Mouse (Mus musculus): ENCODE results near the gene Opalin. TPM values are rescaled to one million over a fixed set of nuclear protein-coding genes. Genes with fewer than 3 reads are reported as not detected.

The Opalin gene
- not detected in 2 replicates for polyA plus RNA-seq (2015; fragmentation: Nextera tagmentation; extraction: Ambion mirVana)

DNA sequence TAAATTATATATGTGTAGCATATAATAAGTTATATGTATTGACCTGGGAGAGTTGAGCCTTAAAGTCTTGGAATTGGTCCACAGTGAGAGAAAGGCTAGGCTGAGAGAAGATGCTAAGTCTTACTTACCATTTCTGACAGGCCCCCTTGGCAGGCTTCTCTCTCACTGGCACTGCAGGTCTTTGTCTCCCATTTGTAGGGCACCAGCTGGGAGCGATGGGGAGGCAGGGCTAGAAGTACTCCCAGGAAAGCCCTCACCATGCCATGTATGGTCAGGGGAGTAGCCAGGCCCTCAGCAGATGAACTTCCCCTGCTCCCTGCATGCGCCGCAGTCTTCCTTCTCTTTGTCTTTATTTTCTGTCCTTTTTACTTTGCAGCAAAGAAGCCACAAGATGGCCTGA, at the start of gene Opalin:
Opalin (minus strand) TSS at position 208 of the 400 bp plus-strand sequence.
- no peak within 1 kb of the TSS for H3K4me3 ChIP-seq (replicated peaks)
- no peak for ATAC-seq
- H3K9me3 ChIP-seq = no peaks in the 10 kb centered on the region
- no peak within 1 kb of the TSS for H3K27ac ChIP-seq
- H3K4me2 ChIP-seq (replicated peaks) = no peak within 1 kb of the TSS
- H3K9ac ChIP-seq = no peak within 1 kb of the TSS
- no peaks in the 10 kb centered on the region for H3K36me3 ChIP-seq
- WGBS = 82% methylated on average over 3 of the region's 3 CpGs
- no peaks in the 10 kb centered on the region for H3K4me1 ChIP-seq (replicated peaks)
- no peaks in the 10 kb centered on the region for H3K27me3 ChIP-seq (replicated peaks)

DNA sequence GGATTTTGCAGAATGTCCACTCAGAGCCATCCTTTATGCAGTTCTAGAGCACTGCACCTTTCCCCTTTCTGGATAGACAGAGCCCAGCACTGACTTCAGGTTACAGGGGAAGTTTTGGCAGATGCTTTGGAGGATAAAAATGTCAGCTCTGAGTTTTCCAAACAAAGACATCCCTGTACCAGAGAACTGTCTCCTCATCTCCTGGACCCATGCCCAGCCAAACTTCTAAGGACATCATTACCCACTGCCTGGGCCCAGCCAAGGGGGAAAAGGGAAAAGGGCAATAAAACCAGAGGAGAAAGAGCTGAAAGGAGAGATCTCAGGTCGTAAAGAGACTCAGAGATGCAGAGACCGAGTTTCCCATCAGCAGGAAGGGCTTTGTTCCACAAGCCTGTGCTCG, 46.1 kb upstream of the Opalin start:
- H3K4me3 ChIP-seq (replicated peaks) = no peak overlapping the region

DNA sequence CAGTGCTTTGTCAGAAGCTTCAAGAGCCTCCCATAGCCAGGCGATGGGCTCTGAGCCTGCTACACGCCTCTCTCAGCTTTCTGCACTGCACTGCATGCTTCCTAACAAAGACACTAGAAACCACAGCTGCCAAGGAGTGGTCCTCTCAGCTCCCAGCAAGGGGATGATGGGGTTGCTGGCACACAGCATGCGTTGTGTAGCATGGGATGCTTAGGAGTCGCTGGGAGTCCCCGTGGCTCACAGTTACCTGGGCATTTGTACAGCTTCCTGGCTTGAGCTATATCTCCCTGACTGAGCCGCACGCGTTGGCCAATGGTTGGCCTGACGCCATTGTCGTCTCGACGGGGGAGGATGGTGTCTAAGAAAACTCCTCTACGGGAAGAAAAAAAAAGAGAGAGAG, 43.0 kb upstream of the Opalin start:
- H3K9ac ChIP-seq = no peak overlapping the region
- H3K27me3 ChIP-seq (replicated peaks) = no peaks in the 10 kb centered on the region
- H3K4me2 ChIP-seq (replicated peaks) = no peak overlapping the region
- H3K4me1 ChIP-seq (replicated peaks) = no peaks in the 10 kb centered on the region
- H3K36me3 ChIP-seq = no peaks in the 10 kb centered on the region
- ATAC-seq = no peak
- WGBS = 89% methylated on average over 13 of the region's 13 CpGs
- H3K27ac ChIP-seq = no peak overlapping the region
- no peak overlapping the region for H3K4me3 ChIP-seq (replicated peaks)
- no peaks in the 10 kb centered on the region for H3K9me3 ChIP-seq

More for the DNA sequence above, 46.1 kb upstream of the Opalin start:
- no peak overlapping the region for H3K4me2 ChIP-seq (replicated peaks)
- H3K27ac ChIP-seq = no peak overlapping the region
- no peaks in the 10 kb centered on the region for H3K9me3 ChIP-seq
- H3K4me1 ChIP-seq (replicated peaks) = no peaks in the 10 kb centered on the region
- 32% methylated on average over 3 of the region's 3 CpGs for WGBS
- no peaks in the 10 kb centered on the region for H3K27me3 ChIP-seq (replicated peaks)
- no peaks in the 10 kb centered on the region for H3K36me3 ChIP-seq
- no peak overlapping the region for H3K9ac ChIP-seq
- ATAC-seq = no peak

DNA sequence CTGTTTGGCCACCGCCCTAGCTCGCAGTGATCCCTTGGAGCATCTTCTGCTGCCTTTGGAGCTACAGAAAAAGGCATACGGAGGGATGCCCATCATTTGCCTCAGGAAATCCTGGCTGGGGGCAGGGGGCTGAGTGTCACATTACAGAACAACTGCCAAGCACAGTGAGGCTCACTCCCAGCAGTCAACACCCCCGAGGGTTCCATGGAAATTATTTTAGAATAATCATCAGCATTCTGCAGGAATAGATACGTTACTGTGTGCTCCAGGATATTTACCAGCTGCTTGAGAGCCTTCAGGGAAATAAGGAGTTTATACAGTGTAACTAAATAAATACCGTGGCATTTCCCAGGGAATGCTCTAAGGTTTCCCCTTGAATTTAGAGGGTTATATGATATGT, 41.4 kb upstream of the Opalin start:
- Histone ChIP-seq H3K4me1 (replicated peaks) (no peaks in the 10 kb centered on the region), H3K9me3 (no peaks in the 10 kb centered on the region), H3K36me3 (no peaks in the 10 kb centered on the region), H3K27me3 (replicated peaks) (no peaks in the 10 kb centered on the region), H3K27ac (no peak overlapping the region), H3K4me2 (replicated peaks) (no peak overlapping the region), H3K9ac (no peak overlapping the region), H3K4me3 (replicated peaks) (no peak overlapping the region)
- WGBS = 52% methylated on average over 6 of the region's 6 CpGs
- no peak for ATAC-seq

DNA sequence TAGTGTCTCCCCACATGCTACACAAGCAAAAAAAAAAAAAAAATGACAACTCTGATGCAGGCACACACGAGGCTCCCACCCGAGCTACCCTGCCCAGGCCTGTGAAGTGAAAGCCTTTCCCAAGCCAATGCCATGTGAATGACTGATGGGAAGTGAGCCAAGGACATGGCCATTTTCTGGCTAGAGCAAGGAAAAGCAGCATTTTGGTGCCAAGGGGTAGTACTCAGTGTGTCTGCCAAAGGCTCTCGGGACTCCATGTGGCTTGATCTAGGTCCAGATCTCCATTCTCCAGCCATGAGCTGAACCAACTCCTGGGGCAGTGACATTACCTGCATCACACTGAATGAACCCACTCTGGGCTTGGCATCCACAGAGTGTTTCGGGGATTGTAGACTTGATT, 40.4 kb upstream of the Opalin start:
- H3K4me2 ChIP-seq (replicated peaks) = no peak overlapping the region
- WGBS = 83% methylated on average over 4 of the region's 4 CpGs

DNA sequence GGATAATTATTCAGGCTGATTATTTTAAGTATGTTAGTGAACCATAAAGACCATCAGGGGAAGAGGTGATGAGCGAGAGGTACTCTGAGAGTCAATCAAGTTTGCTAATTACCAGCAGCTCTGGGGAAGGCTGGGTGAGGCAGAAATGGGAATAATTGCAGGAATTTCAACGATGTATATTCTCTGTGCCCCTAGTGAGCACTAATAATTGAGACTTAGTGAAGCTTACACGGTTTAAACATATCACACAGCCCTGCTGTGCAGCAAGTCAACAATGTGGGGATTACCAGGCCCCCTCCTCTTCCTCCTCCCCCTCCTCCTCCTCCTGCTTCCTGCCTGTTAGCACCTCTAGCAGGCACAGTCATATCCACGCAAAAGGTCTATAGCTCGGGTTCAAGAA, 37.7 kb upstream of the Opalin start:
- Histone ChIP-seq H3K27ac (no peak overlapping the region), H3K9ac (no peak overlapping the region), H3K9me3 (no peaks in the 10 kb centered on the region), H3K36me3 (no peaks in the 10 kb centered on the region), H3K4me1 (replicated peaks) (no peaks in the 10 kb centered on the region), H3K4me3 (replicated peaks) (no peak overlapping the region), H3K27me3 (replicated peaks) (no peaks in the 10 kb centered on the region), H3K4me2 (replicated peaks) (no peak overlapping the region)
- ATAC-seq = no peak
- WGBS = 48% methylated on average over 5 of the region's 5 CpGs

More for the DNA sequence above, 40.4 kb upstream of the Opalin start:
- no peaks in the 10 kb centered on the region for H3K9me3 ChIP-seq
- H3K27ac ChIP-seq = no peak overlapping the region
- H3K4me1 ChIP-seq (replicated peaks) = no peaks in the 10 kb centered on the region
- H3K9ac ChIP-seq = no peak overlapping the region
- H3K4me3 ChIP-seq (replicated peaks) = no peak overlapping the region
- H3K27me3 ChIP-seq (replicated peaks) = no peaks in the 10 kb centered on the region
- ATAC-seq = no peak
- no peaks in the 10 kb centered on the region for H3K36me3 ChIP-seq

DNA sequence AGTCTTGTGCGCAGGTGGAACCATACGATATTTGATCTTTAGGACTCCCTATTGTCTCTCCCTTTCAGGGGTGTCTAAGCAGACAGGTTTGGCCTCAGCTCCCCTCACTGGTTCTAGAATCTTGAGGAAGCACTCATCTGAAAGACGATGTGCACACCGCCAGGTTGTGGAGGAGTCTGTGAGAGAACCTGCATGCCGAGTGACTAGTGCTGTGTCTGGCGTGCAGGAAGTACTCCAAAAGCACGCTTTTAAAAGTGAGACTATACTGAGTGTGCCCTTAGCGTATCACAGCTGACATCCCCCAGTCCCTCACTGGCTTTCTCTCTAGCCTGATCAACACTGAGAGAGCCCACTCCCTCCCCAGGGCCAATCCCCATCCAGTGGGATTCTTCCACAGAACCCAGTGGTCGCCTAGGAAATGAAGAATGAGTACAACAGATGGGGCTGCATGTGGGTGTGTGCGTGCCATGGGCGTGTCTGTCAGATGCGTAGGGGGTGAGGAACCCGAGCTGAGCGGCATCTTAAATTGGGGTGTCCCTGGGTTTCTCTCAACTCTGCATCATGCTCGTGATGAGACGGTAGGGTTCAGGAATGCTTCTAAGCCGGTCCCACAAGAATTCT, 37.1 kb upstream of the Opalin start:
- Histone ChIP-seq H3K4me3 (replicated peaks) (no peak overlapping the region), H3K4me1 (replicated peaks) (no peaks in the 10 kb centered on the region)

DNA sequence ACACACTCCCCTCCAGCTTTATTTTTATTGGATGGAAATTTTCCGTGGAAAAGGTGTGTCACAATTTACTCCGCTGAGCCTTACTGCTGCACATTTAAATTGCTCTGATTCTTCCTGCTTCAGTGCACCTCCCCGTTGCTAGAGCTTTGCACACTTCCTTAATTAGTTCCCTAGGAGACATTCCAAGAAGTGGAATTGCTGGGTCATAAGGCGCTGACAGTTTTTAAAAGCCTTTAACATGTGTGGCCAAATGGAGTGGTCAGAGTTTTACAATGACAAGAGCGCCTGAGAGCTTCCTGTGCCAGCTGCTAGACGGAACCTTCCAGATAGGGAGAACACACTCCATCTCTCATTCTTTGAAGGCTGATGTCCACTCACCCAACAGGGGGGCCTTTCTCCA, 35.7 kb upstream of the Opalin start:
- H3K4me3 ChIP-seq (replicated peaks) = no peak overlapping the region
- H3K9ac ChIP-seq = no peak overlapping the region
- no peak overlapping the region for H3K27ac ChIP-seq
- no peak for ATAC-seq
- H3K9me3 ChIP-seq = no peaks in the 10 kb centered on the region
- 40% methylated on average over 6 of the region's 6 CpGs for WGBS
- no peak overlapping the region for H3K4me2 ChIP-seq (replicated peaks)
- H3K4me1 ChIP-seq (replicated peaks) = no peaks in the 10 kb centered on the region
- no peaks in the 10 kb centered on the region for H3K27me3 ChIP-seq (replicated peaks)
- H3K36me3 ChIP-seq = no peaks in the 10 kb centered on the region

More for the DNA sequence above, 37.1 kb upstream of the Opalin start:
- Histone ChIP-seq H3K27ac (no peak overlapping the region), H3K36me3 (no peaks in the 10 kb centered on the region), H3K4me2 (replicated peaks) (no peak overlapping the region), H3K27me3 (replicated peaks) (no peaks in the 10 kb centered on the region), H3K9me3 (no peaks in the 10 kb centered on the region), H3K9ac (no peak overlapping the region)
- ATAC-seq = no peak
- 73% methylated on average over 17 of the region's 17 CpGs for WGBS

DNA sequence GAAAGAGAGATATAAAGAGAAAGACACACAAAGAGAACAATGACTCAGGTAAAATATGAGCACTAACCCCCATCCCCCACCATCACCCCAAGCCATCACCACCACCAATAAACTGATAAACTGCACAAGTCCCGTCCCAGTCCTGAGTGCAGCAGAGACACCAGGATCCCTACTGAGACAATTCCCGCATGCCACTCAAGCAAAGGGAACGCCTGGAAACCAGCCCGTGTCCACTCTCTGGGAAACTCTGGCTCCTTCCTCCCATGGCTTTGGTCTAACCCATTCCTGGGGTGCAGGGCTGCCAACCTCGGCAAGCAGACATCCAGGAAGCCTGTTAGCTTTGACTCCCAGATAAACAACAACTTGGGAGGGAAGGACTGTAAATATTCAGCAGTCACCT, 33.1 kb upstream of the Opalin start:
- 42% methylated on average over 5 of the region's 5 CpGs for WGBS
- ATAC-seq = no peak
- Histone ChIP-seq H3K4me3 (replicated peaks) (no peak overlapping the region), H3K9me3 (no peaks in the 10 kb centered on the region), H3K4me2 (replicated peaks) (no peak overlapping the region), H3K36me3 (no peaks in the 10 kb centered on the region), H3K27me3 (replicated peaks) (no peaks in the 10 kb centered on the region), H3K4me1 (replicated peaks) (no peaks in the 10 kb centered on the region), H3K9ac (no peak overlapping the region), H3K27ac (no peak overlapping the region)

DNA sequence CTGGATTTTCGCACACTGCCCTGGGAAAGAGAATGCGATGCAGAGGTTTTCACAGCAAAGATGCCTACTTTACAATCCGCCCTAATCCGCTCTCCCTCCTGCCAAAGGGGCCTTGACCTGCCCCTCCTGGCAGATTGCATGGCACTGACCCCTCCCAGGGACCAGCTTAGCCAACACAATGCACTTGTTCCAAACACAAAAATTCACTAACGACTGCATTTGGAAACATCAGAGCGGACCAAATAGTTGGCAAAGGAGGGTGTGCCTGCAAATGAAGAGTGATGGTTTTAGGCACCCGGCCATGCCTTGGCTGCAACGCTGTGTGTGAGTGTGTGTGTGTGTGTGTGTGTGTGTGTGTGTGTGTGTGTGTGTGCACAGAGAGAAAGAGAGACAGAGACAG, 32.6 kb upstream of the Opalin start:
- no peak overlapping the region for H3K4me3 ChIP-seq (replicated peaks)
- no peak overlapping the region for H3K4me2 ChIP-seq (replicated peaks)
- no peak overlapping the region for H3K9ac ChIP-seq
- H3K27ac ChIP-seq = no peak overlapping the region
- H3K36me3 ChIP-seq = no peaks in the 10 kb centered on the region
- H3K27me3 ChIP-seq (replicated peaks) = no peaks in the 10 kb centered on the region
- H3K9me3 ChIP-seq = no peaks in the 10 kb centered on the region
- H3K4me1 ChIP-seq (replicated peaks) = no peaks in the 10 kb centered on the region
- WGBS = 70% methylated on average over 8 of the region's 8 CpGs
- no peak for ATAC-seq

DNA sequence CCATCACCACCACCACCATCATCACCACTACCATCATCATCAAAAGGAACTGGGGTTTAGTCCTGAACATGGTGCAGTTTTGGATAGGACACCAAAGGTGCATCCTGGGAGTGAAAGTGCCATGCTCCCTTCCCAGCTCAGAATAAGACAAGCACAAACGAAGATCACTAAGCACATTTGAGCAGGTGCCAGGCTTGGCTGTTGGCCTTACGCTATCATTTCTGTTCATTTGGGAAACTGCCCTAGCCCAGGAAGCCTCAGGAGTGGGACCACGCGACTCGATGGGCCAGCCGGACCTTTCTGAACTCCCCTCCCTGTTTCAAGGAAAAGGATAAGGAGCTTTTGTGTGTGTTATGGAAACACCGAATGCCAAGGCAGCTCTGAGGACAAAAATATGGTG, 31.8 kb upstream of the Opalin start:
- Histone ChIP-seq H3K9ac (no peak overlapping the region), H3K27me3 (replicated peaks) (no peaks in the 10 kb centered on the region), H3K27ac (no peak overlapping the region), H3K4me2 (replicated peaks) (no peak overlapping the region), H3K4me1 (replicated peaks) (no peaks in the 10 kb centered on the region), H3K4me3 (replicated peaks) (no peak overlapping the region), H3K9me3 (no peaks in the 10 kb centered on the region), H3K36me3 (no peaks in the 10 kb centered on the region)
- ATAC-seq = no peak
- WGBS = 88% methylated on average over 7 of the region's 7 CpGs

DNA sequence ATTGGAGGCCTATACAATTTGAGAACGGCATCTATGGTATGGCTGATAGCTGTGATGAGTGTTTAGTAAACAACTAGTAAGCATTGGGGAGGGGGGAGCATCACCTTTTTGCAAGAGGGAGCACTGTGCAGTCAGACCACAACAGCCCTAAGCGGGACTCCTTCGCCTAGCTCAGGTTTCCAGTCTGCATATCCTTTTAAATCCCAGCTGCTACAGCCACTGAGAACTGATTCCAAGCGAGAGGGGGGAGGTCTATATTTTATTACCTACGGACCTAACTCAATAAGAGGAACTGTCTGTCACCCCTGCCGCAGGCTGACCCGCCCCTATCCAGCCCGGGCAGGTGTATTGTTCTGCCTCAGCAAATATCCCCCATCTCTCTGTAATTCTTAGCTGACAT, 30.6 kb upstream of the Opalin start:
- 46% methylated on average over 8 of the region's 8 CpGs for WGBS
- Histone ChIP-seq H3K9ac (no peak overlapping the region), H3K4me2 (replicated peaks) (no peak overlapping the region), H3K4me1 (replicated peaks) (no peaks in the 10 kb centered on the region), H3K9me3 (no peaks in the 10 kb centered on the region), H3K4me3 (replicated peaks) (no peak overlapping the region), H3K27ac (no peak overlapping the region), H3K27me3 (replicated peaks) (no peaks in the 10 kb centered on the region), H3K36me3 (no peaks in the 10 kb centered on the region)
- ATAC-seq = no peak

DNA sequence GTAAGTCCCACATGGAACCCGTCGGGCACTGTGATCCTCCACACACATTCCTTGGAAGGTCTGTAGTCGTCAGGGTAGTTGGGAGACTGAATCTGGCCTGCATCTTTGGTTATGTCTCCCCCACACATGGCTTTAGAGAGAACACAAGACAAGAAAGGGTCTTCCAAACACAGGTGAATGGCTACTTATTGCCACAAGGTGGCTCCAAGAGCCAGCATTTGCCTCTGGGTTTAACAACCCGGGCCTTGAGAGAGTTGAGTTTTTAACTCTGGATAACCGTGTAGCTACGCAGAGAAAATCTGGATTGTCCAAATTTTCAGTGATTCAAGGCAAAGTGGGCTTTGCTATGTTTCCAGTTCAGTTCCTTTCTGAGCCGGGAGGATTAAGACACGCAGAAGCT, 28.0 kb upstream of the Opalin start:
- Histone ChIP-seq H3K27me3 (replicated peaks) (no peaks in the 10 kb centered on the region), H3K36me3 (no peaks in the 10 kb centered on the region), H3K9me3 (no peaks in the 10 kb centered on the region), H3K9ac (no peak overlapping the region), H3K27ac (no peak overlapping the region), H3K4me1 (replicated peaks) (no peaks in the 10 kb centered on the region), H3K4me2 (replicated peaks) (no peak overlapping the region), H3K4me3 (replicated peaks) (no peak overlapping the region)
- no peak for ATAC-seq
- 45% methylated on average over 8 of the region's 8 CpGs for WGBS

Data from intestine, embryonic 15.5 days (tissue).